Mouse (Mus musculus) lung, adult 2 months (tissue): ENCODE results near the gene Dnttip2. TPM values are rescaled to one million over a fixed set of nuclear protein-coding genes. Genes with fewer than 3 reads are reported as not detected.
"Not testable (repeated sequence)": the region's sequence is repeated elsewhere in the genome, so short reads cannot be mapped to it uniquely, and the experiment has no call there.

Source experiments
- DNase-seq: peaks from one replicate; pipeline ENCODE4 v3.0.0; 2022
- H3K4me1 ChIP-seq: fragments of 200-500 bp; 2 replicates; pipeline ENCODE4 v1.6.1; 2011; ENCODE audit warnings: low read length; ENCODE audit not compliant: control insufficient read depth, insufficient read depth
- H3K4me3 ChIP-seq: fragments of 200-500 bp; replicated peaks from 2 replicates; pipeline ENCODE3; 2011; ENCODE audit warnings: low read depth, mild to moderate bottlenecking, control low read depth, low read length; ENCODE audit errors: extremely low read depth
- CTCF ChIP-seq: fragments of 200-500 bp; IDR thresholded peaks from 2 replicates; pipeline ENCODE4 v1.5.1; 2011; ENCODE audit warnings: mild to moderate bottlenecking, low read length, control low read depth; ENCODE audit not compliant: insufficient read depth
- POLR2A ChIP-seq: fragments of 200-500 bp; IDR thresholded peaks from 2 replicates; pipeline ENCODE4 v1.6.1; 2011; ENCODE audit warnings: low read depth, mild to moderate bottlenecking, control low read depth, low read length, borderline replicate concordance; ENCODE audit errors: extremely low read depth
- WGBS: fragments of 180-500 bp; shearing (Covaris S2); methylation state at CpG from one replicate; pipeline ENCODE4 v1.1.7; 2018; 5-methylcytosine and 5-hydroxymethylcytosine counted together
- polyA plus RNA-seq: library from polyadenylated mRNA; depleted of rRNA; stranded (reverse); fragments of >200 nt; gene quantifications from 2 replicates; pipeline ENCODE4 v1.2.3, GENCODE M21; 2012

Dnttip2 gene
- polyA plus RNA-seq, 1 experiment, result 8.1 TPM

- no peak overlapping the region for H3K4me3 ChIP-seq
- WGBS, result 43% methylated on average over 12 of the region's 12 CpGs
- H3K4me1 ChIP-seq, result peaks cover 3% of the 10 kb centered on the region; the same call in 1 of the 2 replicates
- TF ChIP-seq CTCF (no peak), POLR2A (no peak)
- DNase-seq, result no peak
These were observed 27.0 kb upstream of the Dnttip2 start for GRCm38 (mm10) chr3:122246986-122247767.

- no peak for DNase-seq
- TF ChIP-seq CTCF (no peak), POLR2A (no peak)
- Histone ChIP-seq H3K4me1 (peaks cover 3% of the 10 kb centered on the region), H3K4me3 (no peak overlapping the region)
- 97% methylated on average over 2 of the region's 2 CpGs for WGBS
These were observed 26.5 kb upstream of the Dnttip2 start for GRCm38 (mm10) chr3:122247768-122248100.

GRCm38 (mm10) chr3:122252466-122253253 is 21.5 kb upstream of the Dnttip2 start:
- WGBS, result 50% methylated on average over 3 of the region's 3 CpGs
- Histone ChIP-seq H3K4me3 (no peak overlapping the region), H3K4me1 (no peaks in the 10 kb centered on the region; the same call in 1 of the 2 replicates)
- no peak for TF ChIP-seq CTCF
- TF ChIP-seq POLR2A, result no peak
- DNase-seq, result no peak

- H3K4me1 ChIP-seq, H3K4me3 ChIP-seq, DNase-seq: not testable (repeated sequence)
- WGBS, result 80% methylated on average over 7 of the region's 7 CpGs
These were observed 20.1 kb upstream of the Dnttip2 start for GRCm38 (mm10) chr3:122254050-122254449.

- Histone ChIP-seq H3K4me3 (no peak overlapping the region), H3K4me1 (peaks cover under 1% of the 10 kb centered on the region; the same call in 1 of the 2 replicates)
- DNase-seq, result no peak
- WGBS, result 74% methylated on average over 5 of the region's 5 CpGs
- TF ChIP-seq CTCF (no peak), POLR2A (no peak)
These were observed 4.2 kb upstream of the Dnttip2 start for GRCm38 (mm10) chr3:122269986-122270385.

- H3K4me3 ChIP-seq, H3K4me1 ChIP-seq, DNase-seq: not testable (repeated sequence)
- WGBS, result 53% methylated on average over 1 of the region's 1 CpGs
These were observed 1.6 kb upstream of the Dnttip2 start for GRCm38 (mm10) chr3:122272565-122272964.

GRCm38 (mm10) chr3:122273407-122274240 is 564 bp upstream of the Dnttip2 start:
- TF ChIP-seq CTCF (0 out of 2 replicates have a peak, but pooled peaks have one; percentile 18), POLR2A (peak; percentile 56; the same call in 1 of the 2 replicates)
- H3K4me3 ChIP-seq, result peak overlapping the region; percentile 89
- 9% methylated on average over 20 of the region's 20 CpGs for WGBS
- DNase-seq, result no peak
- H3K4me1 ChIP-seq, result peaks cover 9% of the 10 kb centered on the region

GRCm38 (mm10) chr3:122275111-122275510 is 923 bp downstream of the Dnttip2 start:
- DNase-seq, result no peak
- no peak for TF ChIP-seq POLR2A
- TF ChIP-seq CTCF, result no peak
- Histone ChIP-seq H3K4me3 (peak overlapping the region; percentile 6), H3K4me1 (peaks cover 9% of the 10 kb centered on the region)
- WGBS, result 71% methylated on average over 10 of the region's 10 CpGs

- DNase-seq, result no peak
- WGBS, result 56% methylated on average over 5 of the region's 5 CpGs
- TF ChIP-seq POLR2A (no peak), CTCF (no peak)
- Histone ChIP-seq H3K4me1 (no peaks in the 10 kb centered on the region), H3K4me3 (no peak overlapping the region)
These were observed 13.0 kb downstream of the Dnttip2 start for GRCm38 (mm10) chr3:122287195-122287594.

GRCm38 (mm10) chr3:122288613-122289195 is 14.5 kb downstream of the Dnttip2 start:
- WGBS, result 83% methylated on average over 5 of the region's 5 CpGs
- Histone ChIP-seq H3K4me1 (no peaks in the 10 kb centered on the region), H3K4me3 (no peak overlapping the region)
- TF ChIP-seq CTCF (no peak), POLR2A (no peak)
- no peak for DNase-seq

GRCm38 (mm10) chr3:122289344-122289743 is 15.2 kb downstream of the Dnttip2 start:
- H3K4me1 ChIP-seq, H3K4me3 ChIP-seq, DNase-seq: not testable (repeated sequence)
- WGBS, result 68% methylated on average over 4 of the region's 4 CpGs
